Mouse (Mus musculus): ENCODE results near the gene Txndc17. TPM values are rescaled to one million over a fixed set of nuclear protein-coding genes. Genes with fewer than 3 reads are reported as not detected.

Gene Txndc17
- polyA plus RNA-seq, 1 experiment from 2014 or later, result 198 TPM

- Histone ChIP-seq H3K4me1 (replicated peaks) (peaks cover 10% of the 10 kb centered on the region), H3K4me2 (no peak overlapping the region), H3K4me3 (no peak overlapping the region), H3K27me3 (no peaks in the 10 kb centered on the region), H3K9me3 (no peaks in the 10 kb centered on the region), H3K9ac (no peak overlapping the region), H3K36me3 (no peaks in the 10 kb centered on the region), H3K27ac (replicated peaks) (0 out of 2 replicates have a peak overlapping the region, but pooled peaks have one; percentile 9)
- 31% methylated on average over 10 of the region's 10 CpGs for WGBS
- peak; percentile 48; the same call in 1 of the 2 replicates for ATAC-seq (ENCODE audit: low read depth)
Observed at GRCm38 (mm10) chr11:72226020-72226791, 18.9 kb downstream of the Txndc17 start.

GRCm38 (mm10) chr11:72226901-72227300 lies 19.6 kb downstream of the Txndc17 start:
- peaks cover 10% of the 10 kb centered on the region for H3K4me1 ChIP-seq (replicated peaks)
- no peak overlapping the region for H3K27ac ChIP-seq (replicated peaks)
- H3K9me3 ChIP-seq, result no peaks in the 10 kb centered on the region
- no peaks in the 10 kb centered on the region for H3K27me3 ChIP-seq
- no peak overlapping the region for H3K9ac ChIP-seq
- H3K4me3 ChIP-seq, result no peak overlapping the region
- H3K36me3 ChIP-seq, result no peaks in the 10 kb centered on the region
- 89% methylated on average over 6 of the region's 6 CpGs for WGBS
- no peak for ATAC-seq (ENCODE audit: low read depth)
- no peak overlapping the region for H3K4me2 ChIP-seq

DNA sequence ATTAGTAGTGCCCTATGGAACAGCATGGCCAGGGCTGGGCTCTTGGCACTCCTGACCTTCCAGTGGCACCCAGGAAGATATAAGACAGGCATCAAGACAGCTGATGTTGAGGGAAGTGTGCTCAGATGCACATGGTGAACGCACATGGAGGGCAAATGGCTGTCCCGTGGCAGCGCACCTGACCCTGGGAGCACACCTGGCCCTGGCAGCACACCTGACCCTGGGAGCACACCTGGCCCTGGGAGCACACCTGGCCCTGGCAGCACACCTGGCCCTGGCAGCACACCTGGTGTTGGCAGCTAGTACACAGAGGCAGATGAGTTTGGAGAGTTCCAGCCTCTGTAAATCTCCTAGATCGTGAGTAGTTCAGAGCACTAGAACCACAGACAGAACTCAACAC lies 21.2 kb downstream of the Txndc17 start:
- WGBS, result 89% methylated on average over 4 of the region's 4 CpGs
- Histone ChIP-seq H3K4me3 (no peak overlapping the region), H3K36me3 (no peaks in the 10 kb centered on the region), H3K4me2 (no peak overlapping the region), H3K9ac (no peak overlapping the region), H3K27me3 (no peaks in the 10 kb centered on the region), H3K4me1 (replicated peaks) (peaks cover 10% of the 10 kb centered on the region), H3K27ac (replicated peaks) (no peak overlapping the region), H3K9me3 (no peaks in the 10 kb centered on the region)
- no peak for ATAC-seq (ENCODE audit: low read depth)

- no peak overlapping the region for H3K4me2 ChIP-seq
- 86% methylated on average over 7 of the region's 7 CpGs for WGBS
- no peaks in the 10 kb centered on the region for H3K27me3 ChIP-seq
- H3K4me1 ChIP-seq (replicated peaks), result no peaks in the 10 kb centered on the region
- no peaks in the 10 kb centered on the region for H3K9me3 ChIP-seq
- H3K4me3 ChIP-seq, result no peak overlapping the region
- ATAC-seq (ENCODE audit: low read depth), result no peak
- H3K9ac ChIP-seq, result no peak overlapping the region
- H3K27ac ChIP-seq (replicated peaks), result no peak overlapping the region
- H3K36me3 ChIP-seq, result no peaks in the 10 kb centered on the region
Observed at GRCm38 (mm10) chr11:72232068-72232467, 24.7 kb downstream of the Txndc17 start.

- no peak overlapping the region for H3K4me2 ChIP-seq
- no peaks in the 10 kb centered on the region for H3K9me3 ChIP-seq
- H3K27me3 ChIP-seq, result no peaks in the 10 kb centered on the region
- ATAC-seq (ENCODE audit: low read depth), result no peak
- no peak overlapping the region for H3K9ac ChIP-seq
- no peaks in the 10 kb centered on the region for H3K4me1 ChIP-seq (replicated peaks)
- no peak overlapping the region for H3K4me3 ChIP-seq
- H3K27ac ChIP-seq (replicated peaks), result no peak overlapping the region
- WGBS, result 73% methylated on average over 1 of the region's 1 CpGs
- no peaks in the 10 kb centered on the region for H3K36me3 ChIP-seq
Observed at GRCm38 (mm10) chr11:72232991-72233390, 25.6 kb downstream of the Txndc17 start.

DNA sequence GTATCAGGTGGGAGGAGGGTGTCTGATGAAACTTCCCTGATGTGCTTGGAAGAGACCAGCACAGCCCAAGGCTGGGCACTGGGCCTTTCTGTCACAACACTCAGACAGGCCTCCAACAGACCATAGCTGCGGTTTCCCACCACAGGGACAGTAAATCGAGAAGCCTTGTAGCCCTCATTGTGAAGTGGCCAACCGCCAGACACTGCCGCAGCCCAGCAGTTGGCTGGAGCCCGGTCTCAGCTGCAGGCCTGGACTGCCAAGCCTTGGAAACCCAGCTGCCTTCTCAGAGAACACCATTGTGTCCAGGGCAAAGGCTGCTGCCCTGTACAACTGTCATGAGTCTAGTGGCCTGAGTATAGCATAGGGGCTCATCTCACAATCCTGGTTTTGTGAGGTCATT lies 26.7 kb downstream of the Txndc17 start:
- Histone ChIP-seq H3K4me1 (replicated peaks) (no peaks in the 10 kb centered on the region), H3K36me3 (no peaks in the 10 kb centered on the region), H3K27ac (replicated peaks) (no peak overlapping the region), H3K4me3 (no peak overlapping the region), H3K27me3 (no peaks in the 10 kb centered on the region), H3K4me2 (no peak overlapping the region), H3K9ac (no peak overlapping the region), H3K9me3 (no peaks in the 10 kb centered on the region)
- WGBS, result 67% methylated on average over 5 of the region's 5 CpGs
- no peak for ATAC-seq (ENCODE audit: low read depth)

DNA sequence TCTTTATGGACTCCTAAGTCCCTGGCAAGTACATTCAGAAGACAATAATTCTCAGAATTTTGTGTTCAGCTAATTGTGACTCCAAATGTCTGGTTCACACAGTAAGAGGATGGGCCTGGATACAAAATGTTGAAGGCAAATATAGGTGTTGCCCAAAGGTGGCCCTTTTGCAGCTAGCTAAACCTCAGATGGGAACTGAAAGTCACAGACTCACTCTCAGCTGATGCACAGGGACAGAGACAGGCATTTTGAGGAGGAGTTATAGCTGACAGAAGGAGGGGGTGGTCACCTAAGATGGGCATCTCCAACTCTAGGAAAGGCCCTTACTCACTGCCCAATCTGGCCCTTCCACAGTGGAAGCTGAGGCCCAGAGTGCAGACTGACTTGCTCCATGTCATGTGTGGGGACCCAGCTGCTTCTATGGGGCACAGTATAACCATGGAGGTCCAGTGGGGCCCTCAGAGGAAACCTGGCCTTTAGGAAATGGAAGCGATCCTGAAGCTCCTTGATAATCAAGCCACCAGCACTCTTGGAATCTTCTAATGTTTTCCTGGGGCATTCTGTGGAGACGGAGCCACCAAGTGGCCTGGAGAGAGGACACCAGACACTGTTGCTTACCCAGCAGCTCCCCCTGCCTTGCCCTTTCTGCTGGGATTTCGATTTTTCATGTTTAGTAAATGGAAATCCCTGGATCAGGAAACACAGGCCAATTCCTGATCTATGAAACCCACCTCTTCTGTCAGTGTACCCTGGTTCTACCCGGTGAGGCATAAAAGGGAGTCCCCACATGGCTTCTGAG lies 32.9 kb downstream of the Txndc17 start:
- no peak overlapping the region for H3K4me2 ChIP-seq
- no peak overlapping the region for H3K9ac ChIP-seq
- H3K27ac ChIP-seq (replicated peaks), result no peak overlapping the region
- no peaks in the 10 kb centered on the region for H3K9me3 ChIP-seq
- no peaks in the 10 kb centered on the region for H3K27me3 ChIP-seq
- 77% methylated on average over 4 of the region's 4 CpGs for WGBS
- no peak overlapping the region for H3K4me3 ChIP-seq
- no peaks in the 10 kb centered on the region for H3K4me1 ChIP-seq (replicated peaks)
- ATAC-seq (ENCODE audit: low read depth), result no peak
- no peaks in the 10 kb centered on the region for H3K36me3 ChIP-seq

DNA sequence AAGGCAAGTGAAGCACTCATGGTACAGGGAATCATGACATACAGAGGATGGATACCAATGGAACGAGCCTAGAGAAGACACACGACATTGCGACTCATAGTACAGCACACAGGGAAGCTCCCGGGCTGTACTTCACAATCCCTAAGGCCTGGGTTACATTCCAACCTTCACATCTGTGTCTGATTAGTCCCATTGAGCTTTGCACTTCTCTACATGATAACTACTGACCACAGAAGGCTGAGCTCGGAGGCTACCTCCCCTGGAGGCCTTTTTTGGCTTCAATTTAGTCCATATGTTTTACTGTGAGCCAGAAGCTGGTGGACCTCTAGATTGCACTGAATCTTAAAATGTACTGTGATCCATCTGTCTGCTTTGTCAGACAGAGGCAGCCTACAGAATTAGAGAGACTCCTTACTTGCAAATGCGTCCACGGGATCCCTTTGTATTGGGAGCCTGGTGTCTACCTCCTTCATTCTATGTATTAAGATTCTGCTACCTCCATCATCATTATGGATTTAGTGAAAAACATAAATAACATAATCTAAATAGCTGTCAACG lies 37.9 kb downstream of the Txndc17 start:
- H3K27ac ChIP-seq (replicated peaks), result no peak overlapping the region
- H3K4me1 ChIP-seq (replicated peaks), result no peaks in the 10 kb centered on the region
- H3K4me2 ChIP-seq, result no peak overlapping the region
- H3K4me3 ChIP-seq, result no peak overlapping the region
- H3K36me3 ChIP-seq, result no peaks in the 10 kb centered on the region
- H3K9me3 ChIP-seq, result no peaks in the 10 kb centered on the region
- 76% methylated on average over 8 of the region's 8 CpGs for WGBS
- H3K9ac ChIP-seq, result no peak overlapping the region
- no peaks in the 10 kb centered on the region for H3K27me3 ChIP-seq
- ATAC-seq (ENCODE audit: low read depth), result no peak

- ATAC-seq (ENCODE audit: low read depth), result no peak
- Histone ChIP-seq H3K9ac (no peak overlapping the region), H3K4me2 (no peak overlapping the region), H3K4me3 (no peak overlapping the region), H3K4me1 (replicated peaks) (no peaks in the 10 kb centered on the region), H3K9me3 (no peaks in the 10 kb centered on the region), H3K36me3 (no peaks in the 10 kb centered on the region), H3K27ac (replicated peaks) (no peak overlapping the region), H3K27me3 (no peaks in the 10 kb centered on the region)
- WGBS, result 97% methylated on average over 4 of the region's 4 CpGs
Observed at GRCm38 (mm10) chr11:72255629-72256028, 48.3 kb downstream of the Txndc17 start.

DNA sequence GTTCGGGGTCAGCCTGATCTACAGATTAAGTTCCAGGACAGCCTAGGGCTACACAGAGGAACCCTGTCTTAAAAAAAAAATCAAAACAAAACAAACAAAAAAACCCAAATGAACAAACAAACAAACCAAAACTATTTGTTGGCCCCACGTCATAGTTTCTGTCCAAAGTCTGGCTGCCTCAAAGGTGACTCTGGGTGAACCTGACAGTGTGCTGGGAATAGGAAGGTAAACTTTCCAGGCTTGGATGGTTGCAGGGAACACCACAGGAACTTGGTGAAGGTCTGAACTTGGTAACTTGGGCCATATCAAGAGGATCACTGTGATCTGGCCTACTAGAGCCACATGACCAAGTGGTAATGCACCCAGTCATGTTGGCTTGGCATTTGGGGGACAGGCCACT lies 49.1 kb downstream of the Txndc17 start:
- no peaks in the 10 kb centered on the region for H3K9me3 ChIP-seq
- no peaks in the 10 kb centered on the region for H3K36me3 ChIP-seq
- no peaks in the 10 kb centered on the region for H3K27me3 ChIP-seq
- WGBS, result 77% methylated on average over 2 of the region's 2 CpGs
- no peak overlapping the region for H3K4me3 ChIP-seq
- no peak overlapping the region for H3K4me2 ChIP-seq
- ATAC-seq (ENCODE audit: low read depth), result no peak
- H3K4me1 ChIP-seq (replicated peaks), result no peaks in the 10 kb centered on the region
- no peak overlapping the region for H3K27ac ChIP-seq (replicated peaks)
- no peak overlapping the region for H3K9ac ChIP-seq
